Mouse (Mus musculus): ENCODE data around the gene Gss. TPM values are rescaled to one million over a fixed set of nuclear protein-coding genes. Genes with fewer than 3 reads are reported as not detected.

The Gss gene
- polyA plus RNA-seq, 1 experiment from 2014 or later: 27.7 TPM

- Histone ChIP-seq H3K27me3 (ENCODE audit: control insufficient read depth, insufficient read depth, low read depth, low read length) (peaks cover 12% of the 10 kb centered on the region), H3K9me3 (ENCODE audit: control insufficient read depth, low read length) (no peaks in the 10 kb centered on the region), H3K9ac (ENCODE audit: low read length) (peak within 1 kb of the TSS; percentile 78), H3K36me3 (ENCODE audit: control insufficient read depth, insufficient read depth, low read length) (no peaks in the 10 kb centered on the region), H3K4me1 (replicated peaks; ENCODE audit: control insufficient read depth, insufficient read depth, low read length) (peaks cover 5% of the 10 kb centered on the region), H3K4me3 (ENCODE audit: low read length) (peak within 1 kb of the TSS; percentile 92), H3K4me2 (ENCODE audit: low read depth, low read length) (peak within 1 kb of the TSS; percentile 94), H3K27ac (ENCODE audit: low read length) (peak within 1 kb of the TSS; percentile 36; the same call in 1 of the 2 replicates)
- peak; percentile 99 for ATAC-seq (ENCODE audit: low read depth)
- 2% methylated on average over 70 of the region's 70 CpGs for WGBS
Measured at GRCm38 (mm10) chr2:155517455-155518423, 74.9 kb downstream of the Gss start, which contains the start of the genes Acss2 and Ggt7. Gene Acss2 (plus strand): TSS chr2:155517948. Gene Ggt7 (minus strand): TSS chr2:155518237.

- H3K4me3 ChIP-seq (ENCODE audit: low read length): no peak overlapping the region
- peaks cover 5% of the 10 kb centered on the region for H3K4me1 ChIP-seq (replicated peaks; ENCODE audit: control insufficient read depth, insufficient read depth, low read length)
- no peak overlapping the region for H3K27ac ChIP-seq (ENCODE audit: low read length)
- H3K9ac ChIP-seq (ENCODE audit: low read length): no peak overlapping the region
- ATAC-seq (ENCODE audit: low read depth): no peak
- H3K36me3 ChIP-seq (ENCODE audit: control insufficient read depth, insufficient read depth, low read length): no peaks in the 10 kb centered on the region
- H3K9me3 ChIP-seq (ENCODE audit: control insufficient read depth, low read length): no peaks in the 10 kb centered on the region
- H3K4me2 ChIP-seq (ENCODE audit: low read depth, low read length): no peak overlapping the region
- 12% methylated on average over 1 of the region's 1 CpGs for WGBS
- peaks cover 12% of the 10 kb centered on the region for H3K27me3 ChIP-seq (ENCODE audit: control insufficient read depth, insufficient read depth, low read depth, low read length)
Measured at GRCm38 (mm10) chr2:155515941-155516340, 76.7 kb downstream of the Gss start.

DNA sequence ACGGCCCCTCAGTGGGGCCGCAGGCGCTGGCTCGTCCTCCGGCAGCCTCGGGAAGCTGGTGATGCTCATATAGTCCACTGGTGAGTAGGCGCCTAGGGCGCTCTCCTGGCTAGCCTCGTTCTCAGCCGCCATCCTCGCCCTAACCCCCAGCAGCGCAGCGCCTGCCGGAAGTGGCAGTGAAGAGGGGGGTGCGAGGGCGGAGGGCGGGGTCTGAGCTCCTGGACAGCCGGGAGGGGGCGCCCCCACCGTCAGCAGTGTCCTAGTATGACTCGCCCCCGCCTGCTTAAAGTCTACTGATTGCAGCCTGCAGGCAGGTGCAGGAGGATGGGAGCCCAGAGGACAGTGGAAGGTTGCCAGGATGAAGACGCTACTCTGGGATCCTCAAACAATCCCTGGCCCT is 77.9 kb downstream of the Gss start:
- 1% methylated on average over 23 of the region's 23 CpGs for WGBS
- Histone ChIP-seq H3K27me3 (ENCODE audit: control insufficient read depth, insufficient read depth, low read depth, low read length) (peaks cover 12% of the 10 kb centered on the region), H3K36me3 (ENCODE audit: control insufficient read depth, insufficient read depth, low read length) (no peaks in the 10 kb centered on the region), H3K4me2 (ENCODE audit: low read depth, low read length) (peak overlapping the region; percentile 57), H3K4me3 (ENCODE audit: low read length) (peak overlapping the region; percentile 42), H3K27ac (ENCODE audit: low read length) (no peak overlapping the region), H3K9me3 (ENCODE audit: control insufficient read depth, low read length) (no peaks in the 10 kb centered on the region), H3K9ac (ENCODE audit: low read length) (peak overlapping the region; percentile 50), H3K4me1 (replicated peaks; ENCODE audit: control insufficient read depth, insufficient read depth, low read length) (peaks cover 5% of the 10 kb centered on the region)
- peak; percentile 4; the same call in 1 of the 2 replicates for ATAC-seq (ENCODE audit: low read depth)

- Histone ChIP-seq H3K4me3 (ENCODE audit: low read length) (no peak overlapping the region), H3K27ac (ENCODE audit: low read length) (no peak overlapping the region), H3K27me3 (ENCODE audit: control insufficient read depth, insufficient read depth, low read depth, low read length) (peaks cover 12% of the 10 kb centered on the region), H3K9ac (ENCODE audit: low read length) (no peak overlapping the region), H3K4me1 (replicated peaks; ENCODE audit: control insufficient read depth, insufficient read depth, low read length) (peaks cover 5% of the 10 kb centered on the region), H3K9me3 (ENCODE audit: control insufficient read depth, low read length) (no peaks in the 10 kb centered on the region), H3K36me3 (ENCODE audit: control insufficient read depth, insufficient read depth, low read length) (no peaks in the 10 kb centered on the region), H3K4me2 (ENCODE audit: low read depth, low read length) (no peak overlapping the region)
- 56% methylated on average over 5 of the region's 5 CpGs for WGBS
- no peak for ATAC-seq (ENCODE audit: low read depth)
Measured at GRCm38 (mm10) chr2:155513543-155513942, 79.1 kb downstream of the Gss start.

MicroRNAs encoded within 50 kb of the gene (microRNA counts, 519-probe panel; counts per million panel counts)
- 2,364 counts per million, percentile 41 among the panel's probes with 10 or more counts for microRNA mmu-miR-499

Small RNA genes within 50 kb of the gene (microRNA-seq; reads per million reads assigned to microRNA genes)
- gene Mir499: 30.4 reads per million, percentile 37 among the genes with 10 or more reads in this experiment

Other genes starting within 250 kb of the Gss start
- gene Pigu, start 235.4 kb downstream of the Gss start, polyA plus RNA-seq (2015; fragmentation: Nextera tagmentation; extraction: Ambion mirVana): 50.0 and 54.9 TPM in 2 replicates
- gene Trp53inp2, start 211.8 kb downstream of the Gss start, polyA plus RNA-seq (2015; fragmentation: Nextera tagmentation; extraction: Ambion mirVana): 20.3 and 22.8 TPM in 2 replicates
- 16.5 and 18.0 TPM in 2 replicates for gene Ncoa6, start 118.9 kb downstream of the Gss start, polyA plus RNA-seq (2015; fragmentation: Nextera tagmentation; extraction: Ambion mirVana)
- gene Acss2, start 74.9 kb downstream of the Gss start, polyA plus RNA-seq (2015; fragmentation: Nextera tagmentation; extraction: Ambion mirVana): 11.0 and 13.6 TPM in 2 replicates
- gene Ggt7, start 74.6 kb downstream of the Gss start, polyA plus RNA-seq (2015; fragmentation: Nextera tagmentation; extraction: Ambion mirVana): 3.5 TPM in 2 replicates
- 0.18 and 0.75 TPM in 2 replicates for gene Myh7b, start 18.4 kb upstream of the Gss start, polyA plus RNA-seq (2015; fragmentation: Nextera tagmentation; extraction: Ambion mirVana)
- 119 and 123 TPM in 2 replicates for gene Trpc4ap, start 99.6 kb upstream of the Gss start, polyA plus RNA-seq (2015; fragmentation: Nextera tagmentation; extraction: Ambion mirVana)
- 47.0 and 49.0 TPM in 2 replicates for gene Edem2, start 136.7 kb upstream of the Gss start, polyA plus RNA-seq (2015; fragmentation: Nextera tagmentation; extraction: Ambion mirVana)
- gene Gm17581, start 143.1 kb upstream of the Gss start, polyA plus RNA-seq (2015; fragmentation: Nextera tagmentation; extraction: Ambion mirVana): not detected in 2 replicates
- 16.3 and 16.8 TPM in 2 replicates for gene Procr, start 158.3 kb upstream of the Gss start, polyA plus RNA-seq (2015; fragmentation: Nextera tagmentation; extraction: Ambion mirVana)
- gene Mmp24, start 182.5 kb upstream of the Gss start, polyA plus RNA-seq (2015; fragmentation: Nextera tagmentation; extraction: Ambion mirVana): 0.06 and 0.09 TPM in 2 replicates
- 19.4 and 21.6 TPM in 2 replicates for gene BC029722, start 226.6 kb upstream of the Gss start, polyA plus RNA-seq (2015; fragmentation: Nextera tagmentation; extraction: Ambion mirVana)
- gene Eif6, start 234.1 kb upstream of the Gss start, polyA plus RNA-seq (2015; fragmentation: Nextera tagmentation; extraction: Ambion mirVana): 155 and 163 TPM in 2 replicates
- 0.11 and 0.13 TPM in 2 replicates for gene Fam83c, start 242.0 kb upstream of the Gss start, polyA plus RNA-seq (2015; fragmentation: Nextera tagmentation; extraction: Ambion mirVana)